Mouse (Mus musculus): Measurements from ENCODE around the gene Trmt61a. TPM values are rescaled to one million over a fixed set of nuclear protein-coding genes. Genes with fewer than 3 reads are reported as not detected.

The Trmt61a gene
- polyA plus RNA-seq (2012; rRNA removed): 29.6 and 41.0 TPM in 2 replicates

DNA sequence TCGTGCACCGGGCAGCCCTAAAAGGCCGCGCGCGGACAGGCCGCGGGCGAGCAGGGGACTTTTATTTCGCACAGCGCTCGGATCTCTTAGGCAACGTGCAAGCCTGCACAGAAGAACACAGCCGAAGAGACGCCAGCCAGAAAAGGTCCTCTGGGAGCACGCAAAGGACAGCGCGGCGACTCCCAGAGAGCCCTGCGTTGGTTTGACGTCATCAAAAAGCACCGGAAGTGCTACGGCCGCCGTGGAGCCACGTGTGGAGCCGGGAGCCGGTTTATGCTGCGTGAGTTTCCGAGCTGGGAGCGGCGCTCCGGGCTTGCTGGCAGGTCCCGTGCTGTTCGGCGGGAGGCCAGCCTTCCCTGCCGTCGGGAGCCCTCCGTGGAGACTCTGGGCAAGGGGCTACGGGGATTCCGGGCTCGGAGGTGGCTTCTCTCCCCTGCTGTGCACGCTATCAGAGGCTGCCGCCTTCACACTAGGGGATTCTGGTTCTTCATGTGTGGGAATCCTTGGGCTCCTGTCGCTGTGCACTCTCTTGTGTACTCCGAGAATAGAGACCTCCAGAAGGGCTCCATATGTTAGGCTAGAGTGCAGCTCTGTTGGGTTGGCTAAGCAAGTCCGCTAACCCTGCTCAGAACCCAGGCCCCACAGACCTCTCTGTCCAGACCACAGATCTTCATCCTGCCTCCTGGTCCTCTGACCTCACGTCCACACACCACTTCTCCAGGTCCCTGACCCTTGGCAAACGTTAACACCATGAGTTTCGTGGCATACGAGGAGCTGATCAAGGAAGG lies at the start of gene Trmt61a:
TSS of gene Trmt61a (plus strand) at position 224 of the 788 bp plus-strand sequence.

DNA sequence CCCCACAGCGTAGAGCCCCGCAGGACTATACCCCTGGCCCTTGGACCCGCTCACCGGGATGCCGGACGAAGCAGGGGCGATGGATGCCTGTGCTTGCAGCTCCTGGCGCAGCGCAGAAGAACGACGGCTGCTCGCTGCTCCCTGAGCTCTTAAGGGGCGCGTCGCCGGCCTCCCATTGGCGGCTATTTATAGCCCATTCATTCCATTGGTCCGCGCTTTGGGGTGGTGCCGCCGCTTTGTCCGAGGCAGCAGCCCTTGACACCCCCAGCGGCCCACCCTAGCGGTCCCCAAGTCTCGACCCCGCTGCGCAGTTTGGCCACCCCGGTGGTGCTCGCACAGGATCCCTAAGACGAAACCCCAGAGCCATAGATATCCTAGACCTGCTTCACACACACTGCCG lies 5.7 kb upstream of the Trmt61a start, which contains the start of gene Ckb:
TSS of gene Ckb (minus strand) at position 163 of the 400 bp plus-strand sequence.

DNA sequence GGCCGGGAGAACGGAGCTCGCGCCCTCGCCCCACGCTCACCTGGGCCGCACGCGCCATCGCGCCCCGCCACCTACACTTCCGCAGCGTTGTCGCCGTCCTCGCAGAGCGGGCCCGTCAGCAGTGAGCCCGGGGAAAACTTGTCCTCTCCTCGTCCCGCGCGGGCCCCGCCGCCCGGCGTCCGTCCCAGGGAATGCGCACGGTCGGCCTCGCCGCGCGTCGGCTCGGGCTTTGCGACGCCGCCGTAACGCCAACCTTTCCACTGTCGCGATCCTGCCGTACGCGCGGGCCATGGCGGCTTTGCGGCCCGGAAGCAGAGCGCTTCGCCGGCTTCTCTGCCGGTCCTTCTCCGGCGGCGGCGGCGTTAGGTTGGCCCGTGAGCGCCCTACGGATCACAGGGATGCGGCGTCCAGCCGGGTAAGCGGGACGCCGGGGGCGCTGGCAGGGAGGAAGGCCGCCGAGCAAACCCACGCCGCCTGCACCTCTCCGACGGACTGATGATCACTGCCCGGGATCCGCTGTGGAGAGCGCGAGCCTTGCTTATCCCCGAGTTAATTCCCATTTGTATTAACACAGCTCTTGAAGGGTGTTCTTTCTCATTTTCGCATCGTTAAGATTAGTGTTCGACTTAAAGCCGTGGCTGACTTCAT lies 35.2 kb downstream of the Trmt61a start, which contains the start of the genes Bag5 and Apopt1:
TSS of gene Bag5 (minus strand) at position 254 of the 648 bp plus-strand sequence.
TSS of gene Apopt1 (plus strand) at position 258 of the 648 bp plus-strand sequence.

Other genes with a start within 250 kb of the Trmt61a start
- gene Tnfaip2, start 235.6 kb upstream of the Trmt61a start, polyA plus RNA-seq (2012; rRNA removed): 15.6 and 17.9 TPM in 2 replicates
- 0.91 and 1.5 TPM in 2 replicates for gene Gm266, start 192.3 kb upstream of the Trmt61a start, polyA plus RNA-seq (2012; rRNA removed)
- gene Eif5, start 140.1 kb upstream of the Trmt61a start, polyA plus RNA-seq (2012; rRNA removed): 81.9 and 99.6 TPM in 2 replicates
- 24.0 and 28.9 TPM in 2 replicates for gene Mark3, start 103.6 kb upstream of the Trmt61a start, polyA plus RNA-seq (2012; rRNA removed)
- gene Ckb, start 5.8 kb upstream of the Trmt61a start, polyA plus RNA-seq (2012; rRNA removed): 744 and 946 TPM in 2 replicates
- 7.2 and 7.6 TPM in 2 replicates for gene Bag5, start 35.2 kb downstream of the Trmt61a start, polyA plus RNA-seq (2012; rRNA removed)
- gene Apopt1, start 35.2 kb downstream of the Trmt61a start, polyA plus RNA-seq (2012; rRNA removed): 37.4 and 41.9 TPM in 2 replicates
- 102 and 104 TPM in 2 replicates for gene Klc1, start 80.7 kb downstream of the Trmt61a start, polyA plus RNA-seq (2012; rRNA removed)
- gene Xrcc3, start 135.8 kb downstream of the Trmt61a start, polyA plus RNA-seq (2012; rRNA removed): 6.7 and 7.9 TPM in 2 replicates
- gene Zfyve21, start 136.1 kb downstream of the Trmt61a start, polyA plus RNA-seq (2012; rRNA removed): 45.8 and 54.2 TPM in 2 replicates
- gene Ppp1r13b, start 230.0 kb downstream of the Trmt61a start, polyA plus RNA-seq (2012; rRNA removed): 23.8 and 25.4 TPM in 2 replicates